Mouse (Mus musculus) heart, embryonic 14.5 days (tissue): Measurements from ENCODE around the gene Tob2. TPM values are rescaled to one million over a fixed set of nuclear protein-coding genes. Genes with fewer than 3 reads are reported as not detected.

Experiments used
- ATAC-seq: fragments of 200-750 bp; cut with Nextera tagmentation; 2 replicates; pipeline ENCODE4 v1.8.0; 2017; ENCODE audit warnings: low read depth, moderate TSS enrichment; ENCODE audit not compliant: insufficient number of reproducible peaks, insufficient read depth, low FRiP score
- H3K27ac ChIP-seq, 2 experiments: fragments of 200-500 bp in 1 of 2; fragments of 300-500 bp in 1 of 2; sonication (generic) in 1 of 2; replicated peaks in 1 of 2; 2 replicates each; pipeline ENCODE4 v1.5.1; 2012 to 2014; ENCODE audit warnings: low read depth in 2 of 2, low read length in 2 of 2, control low read depth in 1 of 2, mild to moderate bottlenecking in 1 of 2, mixed read lengths in 1 of 2; ENCODE audit not compliant: control insufficient read depth in 1 of 2, insufficient read depth in 1 of 2
- H3K27me3 ChIP-seq: fragments of 300-500 bp; sonication (generic); 2 replicates; pipeline ENCODE4 v1.6.1; 2014; ENCODE audit warnings: mild to moderate bottlenecking, low read length, control low read depth; ENCODE audit not compliant: control insufficient read depth, insufficient read depth
- H3K36me3 ChIP-seq: fragments of 300-500 bp; sonication (generic); 2 replicates; pipeline ENCODE4 v1.6.1; 2014; ENCODE audit warnings: mild to moderate bottlenecking, control low read depth, low read length, mixed read lengths; ENCODE audit not compliant: control insufficient read depth, insufficient read depth
- H3K4me1 ChIP-seq, 2 experiments: fragments of 200-500 bp in 1 of 2; fragments of 300-500 bp in 1 of 2; sonication (generic) in 1 of 2; 2 replicates each; pipeline ENCODE4 v1.6.1; 2012 to 2014; ENCODE audit warnings: low read length in 2 of 2, control low read depth in 1 of 2, mixed read lengths in 1 of 2; ENCODE audit not compliant: control insufficient read depth in 2 of 2, insufficient read depth in 2 of 2
- H3K4me2 ChIP-seq: fragments of 300-500 bp; sonication (generic); 2 replicates; pipeline ENCODE4 v1.6.1; 2014; ENCODE audit warnings: mild to moderate bottlenecking, low read length
- H3K4me3 ChIP-seq, 2 experiments: fragments of 200-500 bp in 1 of 2; fragments of 300-500 bp in 1 of 2; sonication (generic) in 1 of 2; 2 replicates each; pipeline ENCODE4 v1.5.1; 2012 to 2014; ENCODE audit warnings: low read length in 2 of 2, mild to moderate bottlenecking in 2 of 2, control low read depth in 1 of 2, low read depth in 1 of 2, moderate library complexity in 1 of 2; ENCODE audit not compliant: control insufficient read depth in 1 of 2, insufficient read depth in 1 of 2
- H3K9ac ChIP-seq: fragments of 300-500 bp; sonication (generic); 2 replicates; pipeline ENCODE4 v1.6.1; 2014; ENCODE audit warnings: mild to moderate bottlenecking, low read length
- H3K9me3 ChIP-seq: fragments of 300-500 bp; sonication (generic); 2 replicates; pipeline ENCODE4 v1.6.1; 2016; ENCODE audit warnings: low read length, control low read depth; ENCODE audit not compliant: control insufficient read depth
- WGBS: fragments of 180-500 bp; shearing (Covaris S2); extraction: QIAGEN DNeasy Blood & Tissue Kit; methylation state at CpG from one replicate; pipeline ENCODE4 v1.1.7; 2014; 5-methylcytosine and 5-hydroxymethylcytosine counted together
- polyA plus RNA-seq: library from polyadenylated mRNA; unstranded; fragments of >200 nt; fragmentation: Nextera tagmentation; extraction: Ambion mirVana; gene quantifications from 2 replicates; pipeline ENCODE4 v1.2.1, GENCODE M21; 2014

Tob2 gene
- polyA plus RNA-seq, 1 experiment from 2014 or later, result 12.4 TPM

GRCm38 (mm10) chr15:81859330-81860255, 997 bp upstream of the Tob2 start:
- ATAC-seq, result peak; percentile 81
- H3K4me2 ChIP-seq, result peak overlapping the region; percentile 94
- H3K4me1 ChIP-seq, result peaks cover 6 to 15% of the 10 kb centered on the region in 2 experiments
- peak overlapping the region; percentile 95 to 97 for H3K27ac ChIP-seq
- no peaks in the 10 kb centered on the region for H3K9me3 ChIP-seq
- peak overlapping the region; percentile 79 to 84 for H3K4me3 ChIP-seq
- peak overlapping the region; percentile 95 for H3K9ac ChIP-seq
- H3K36me3 ChIP-seq, result peaks cover 17% of the 10 kb centered on the region
- WGBS, result under 1% methylated on average over 39 of the region's 39 CpGs
- no peaks in the 10 kb centered on the region for H3K27me3 ChIP-seq

DNA sequence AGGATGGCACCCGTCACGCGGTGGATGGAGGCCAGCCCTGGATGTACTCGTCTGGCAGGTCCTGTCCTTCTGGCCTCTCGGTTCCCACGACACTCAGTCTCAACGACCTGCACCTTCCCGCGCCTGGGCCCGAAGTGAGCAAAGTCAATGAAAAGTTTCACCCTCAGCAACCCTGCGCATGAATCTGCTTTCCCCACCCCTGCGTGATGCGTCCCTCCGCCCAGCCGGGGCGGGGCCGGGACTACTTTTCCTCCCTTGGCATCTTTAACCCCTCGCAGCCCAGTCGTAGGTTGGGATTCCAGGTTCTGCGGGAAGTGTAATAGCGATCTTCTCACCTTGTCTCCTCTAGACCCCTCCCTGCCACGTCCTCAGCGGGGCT, 469 bp downstream of the Tob2 start:
- Histone ChIP-seq H3K4me2 (peak overlapping the region; percentile 94), H3K4me1 (peaks cover 6 to 15% of the 10 kb centered on the region in 2 experiments), H3K27ac (peak overlapping the region; percentile 95 to 97), H3K36me3 (peaks cover 18% of the 10 kb centered on the region; the same call in 1 of the 2 replicates), H3K9ac (peak overlapping the region; percentile 95), H3K4me3 (peak overlapping the region; percentile 79 to 84), H3K27me3 (no peaks in the 10 kb centered on the region), H3K9me3 (no peaks in the 10 kb centered on the region)
- WGBS, result 0% methylated on average over 23 of the region's 23 CpGs
- ATAC-seq, result peak; percentile 22; the same call in 1 of the 2 replicates

DNA sequence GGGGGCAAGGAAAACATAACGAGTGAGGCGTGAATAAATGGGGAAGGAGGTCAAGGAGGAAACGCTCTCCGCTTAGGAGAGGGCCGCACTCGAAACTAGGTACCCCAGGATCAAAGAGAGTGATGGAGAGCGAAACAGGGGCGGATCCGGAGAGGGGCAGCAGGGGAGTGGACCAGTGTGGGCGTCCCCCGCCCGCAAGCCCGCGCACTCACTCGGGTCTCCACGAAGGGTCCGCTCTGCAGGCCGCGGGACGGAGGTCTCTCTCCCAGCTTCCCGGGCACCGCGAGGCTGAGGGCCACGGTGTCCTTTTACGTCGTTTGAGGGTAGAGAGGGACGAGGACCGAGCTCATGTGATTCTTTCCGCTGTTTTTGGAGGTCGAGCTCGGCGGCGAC, 876 bp downstream of the Tob2 start:
- Histone ChIP-seq H3K9me3 (no peaks in the 10 kb centered on the region), H3K4me3 (peak overlapping the region; percentile 79 to 84), H3K27ac (peak overlapping the region; percentile 87 to 97), H3K4me1 (peaks cover 6 to 15% of the 10 kb centered on the region in 2 experiments), H3K9ac (peak overlapping the region; percentile 95), H3K36me3 (peaks cover 22% of the 10 kb centered on the region), H3K4me2 (peak overlapping the region; percentile 94), H3K27me3 (no peaks in the 10 kb centered on the region)
- no peak for ATAC-seq
- WGBS, result under 1% methylated on average over 33 of the region's 33 CpGs

DNA sequence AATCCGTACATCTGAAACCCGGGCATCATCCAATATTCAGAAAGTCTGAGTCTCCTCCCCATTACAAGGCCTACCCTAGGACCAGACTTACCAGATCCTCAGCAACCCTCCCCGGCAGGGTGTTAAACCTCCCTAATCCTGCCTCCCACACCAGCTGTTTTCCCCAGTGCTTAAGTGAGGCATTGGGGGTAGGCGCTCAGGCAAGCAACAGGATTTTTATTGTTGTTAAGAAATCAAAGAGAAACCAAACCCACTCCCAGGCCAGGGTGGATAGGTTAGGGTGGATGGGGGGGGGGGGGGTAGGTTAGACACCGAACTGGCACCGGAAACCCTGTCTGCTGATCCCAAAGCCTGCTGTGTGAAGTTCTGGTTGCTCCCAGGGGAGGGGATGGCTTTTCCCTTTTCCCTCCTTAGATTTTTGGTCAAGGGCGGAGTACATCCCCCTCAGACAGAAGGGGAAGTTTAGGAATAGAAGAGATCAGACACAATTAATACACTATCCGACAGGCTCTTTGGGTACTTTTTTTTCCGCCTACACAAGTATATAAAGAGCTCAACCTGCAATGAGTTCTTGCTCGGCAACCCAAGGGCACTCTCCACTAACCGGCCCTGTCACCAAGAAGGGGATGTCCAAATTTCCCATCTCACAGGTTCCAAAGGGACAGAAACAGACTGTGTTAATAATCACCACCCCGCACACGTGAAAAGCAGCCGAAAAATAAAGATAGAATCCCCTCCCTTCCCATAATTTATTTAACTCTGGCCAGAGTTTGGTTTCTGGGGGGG, 1.5 kb downstream of the Tob2 start:
- peaks cover 6 to 15% of the 10 kb centered on the region in 2 experiments for H3K4me1 ChIP-seq
- ATAC-seq, result no peak
- H3K27ac ChIP-seq, result peak overlapping the region; percentile 87 to 97; a peak in 3 of 4 replicates
- H3K27me3 ChIP-seq, result no peaks in the 10 kb centered on the region
- peak overlapping the region; percentile 94 for H3K4me2 ChIP-seq
- 1% methylated on average over 14 of the region's 14 CpGs for WGBS
- H3K9me3 ChIP-seq, result no peaks in the 10 kb centered on the region
- H3K9ac ChIP-seq, result peak overlapping the region; percentile 95
- H3K36me3 ChIP-seq, result peaks cover 27% of the 10 kb centered on the region
- H3K4me3 ChIP-seq, result peak overlapping the region; percentile 79 to 84

GRCm38 (mm10) chr15:81856030-81856790, 2.4 kb downstream of the Tob2 start:
- Histone ChIP-seq H3K27ac (peak overlapping the region; percentile 56 to 97; a peak in 3 of 4 replicates), H3K27me3 (no peaks in the 10 kb centered on the region), H3K4me3 (peak overlapping the region; percentile 79 to 84), H3K9me3 (no peaks in the 10 kb centered on the region), H3K36me3 (peaks cover 36% of the 10 kb centered on the region), H3K4me1 (peaks cover 6 to 15% of the 10 kb centered on the region in 2 experiments), H3K9ac (peak overlapping the region; percentile 95), H3K4me2 (peak overlapping the region; percentile 94)
- peak; percentile 86 for ATAC-seq
- under 1% methylated on average over 28 of the region's 28 CpGs for WGBS

GRCm38 (mm10) chr15:81853081-81853480, 5.5 kb downstream of the Tob2 start:
- Histone ChIP-seq H3K27ac (no peak overlapping the region), H3K27me3 (no peaks in the 10 kb centered on the region), H3K4me1 (peaks cover 2 to 12% of the 10 kb centered on the region in 2 experiments; a peak in 3 of 4 replicates), H3K36me3 (peaks cover 62% of the 10 kb centered on the region), H3K9me3 (no peaks in the 10 kb centered on the region), H3K9ac (no peak overlapping the region), H3K4me2 (no peak overlapping the region), H3K4me3 (no peak overlapping the region)
- WGBS, result 83% methylated on average over 7 of the region's 7 CpGs
- no peak for ATAC-seq
